Mouse (Mus musculus): ENCODE measurements at regions not wholly inside any gene's neighbourhood (a gene's known extent, or its start where the extent isn't known, plus 50 kb on each side); places are given as distances from the start of the nearest gene placed in this dataset.

DNA sequence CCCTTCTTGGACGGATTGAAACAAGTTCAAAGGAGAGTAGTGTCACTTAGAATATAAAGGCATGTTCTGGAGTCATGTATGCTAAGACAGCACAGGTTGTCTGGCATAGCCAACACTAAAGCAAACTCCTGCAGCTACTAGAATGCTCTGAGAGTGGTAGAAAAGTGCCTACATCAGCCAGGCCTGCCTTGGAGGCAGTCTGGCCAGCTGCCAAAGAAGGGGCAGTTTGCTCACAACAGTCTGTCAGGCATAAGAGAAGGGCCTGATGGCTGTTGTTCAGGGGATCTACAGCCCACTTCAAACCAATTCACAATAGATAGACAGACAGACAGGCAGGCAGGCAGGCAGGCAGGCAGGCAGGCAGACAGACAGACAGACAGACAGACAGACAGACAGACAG is 136.5 kb upstream of the Dap start:
- Histone ChIP-seq H3K27ac (ENCODE audit: insufficient read depth, low read depth, low read length) (no peak overlapping the region), H3K4me1 (ENCODE audit: control insufficient read depth, insufficient read depth, low read length) (peaks cover 5% of the 10 kb centered on the region), H3K4me3 (ENCODE audit: insufficient read depth, low read depth, low read length) (no peak overlapping the region)
- WGBS, result 70% methylated on average over 1 of the region's 1 CpGs
- TF ChIP-seq POLR2A (IDR thresholded peaks at IDR 0.05; ENCODE audit: insufficient read depth, low read depth, low read length), result no peak
- no peak for TF ChIP-seq CTCF (IDR thresholded peaks at IDR 0.05; ENCODE audit: insufficient read depth, low read depth, low read length)

DNA sequence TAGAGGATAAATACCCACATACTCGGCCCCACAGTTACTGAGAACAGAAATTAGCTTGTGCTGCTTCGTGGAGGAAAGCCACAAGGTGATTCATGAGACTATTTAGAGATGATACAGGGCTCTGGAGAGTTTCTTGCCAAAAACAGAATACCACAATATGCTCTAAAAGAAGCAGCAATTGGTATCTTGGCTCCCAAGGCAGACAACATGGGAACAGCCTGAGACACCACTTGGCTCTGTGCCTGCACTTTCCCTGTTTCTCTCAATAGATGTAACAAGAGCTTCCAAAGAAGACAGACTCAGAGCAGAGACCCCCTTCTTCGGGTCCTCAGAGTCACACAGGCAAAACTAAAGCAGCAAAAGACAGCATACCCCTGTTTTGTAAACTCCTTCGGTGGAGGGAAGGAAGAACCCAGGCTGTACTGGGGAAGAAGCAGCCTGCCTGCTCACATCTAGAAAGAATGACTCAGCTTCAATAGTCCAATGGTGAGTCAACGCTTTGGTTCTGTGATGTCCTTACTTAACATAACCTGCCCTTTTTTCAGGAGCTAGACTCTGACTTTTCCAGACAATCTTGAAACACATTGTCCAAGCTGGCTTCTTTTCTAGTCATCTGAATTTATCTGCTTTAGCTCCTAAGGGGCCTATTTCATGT is 132.1 kb upstream of the Dap start:
- H3K4me1 ChIP-seq (ENCODE audit: control insufficient read depth, insufficient read depth, low read length), result peaks cover 6% of the 10 kb centered on the region
- no peak overlapping the region for H3K4me3 ChIP-seq (ENCODE audit: insufficient read depth, low read depth, low read length)
- WGBS, result 15% methylated on average over 5 of the region's 5 CpGs
- peak overlapping the region; percentile 60 for H3K27ac ChIP-seq (ENCODE audit: insufficient read depth, low read depth, low read length)
- TF ChIP-seq CTCF (IDR thresholded peaks at IDR 0.05; ENCODE audit: insufficient read depth, low read depth, low read length) (no peak), POLR2A (IDR thresholded peaks at IDR 0.05; ENCODE audit: insufficient read depth, low read depth, low read length) (no peak)

GRCm38 (mm10) chr15:31096206-31096605 is 127.9 kb upstream of the Dap start:
- H3K4me3 ChIP-seq (ENCODE audit: insufficient read depth, low read depth, low read length), result no peak overlapping the region
- TF ChIP-seq POLR2A (IDR thresholded peaks at IDR 0.05; ENCODE audit: insufficient read depth, low read depth, low read length) (no peak), CTCF (IDR thresholded peaks at IDR 0.05; ENCODE audit: insufficient read depth, low read depth, low read length) (no peak)
- peaks cover 4% of the 10 kb centered on the region for H3K4me1 ChIP-seq (ENCODE audit: control insufficient read depth, insufficient read depth, low read length)
- no peak overlapping the region for H3K27ac ChIP-seq (ENCODE audit: insufficient read depth, low read depth, low read length)
- 96% methylated on average over 7 of the region's 7 CpGs for WGBS

DNA sequence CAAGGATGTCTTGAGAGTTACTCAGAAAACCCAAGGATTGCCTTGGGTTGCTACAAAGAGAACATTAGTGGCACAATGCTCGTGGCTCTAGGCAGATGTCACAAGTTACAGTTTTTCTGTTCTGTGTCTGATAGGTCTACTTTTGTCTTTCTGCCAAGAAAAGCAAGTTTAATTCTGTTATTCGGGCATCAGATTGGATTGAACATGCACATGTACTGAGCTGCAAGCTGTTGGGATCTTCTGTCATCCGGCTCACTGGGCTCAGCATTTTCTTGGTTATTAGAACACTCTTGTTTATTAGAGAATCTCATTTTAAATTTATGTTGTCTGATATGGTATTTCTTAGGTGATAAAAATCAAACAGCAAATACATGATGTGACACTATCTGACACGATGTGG is 126.8 kb upstream of the Dap start:
- no peak overlapping the region for H3K27ac ChIP-seq (ENCODE audit: insufficient read depth, low read depth, low read length)
- TF ChIP-seq CTCF (IDR thresholded peaks at IDR 0.05; ENCODE audit: insufficient read depth, low read depth, low read length) (no peak), POLR2A (IDR thresholded peaks at IDR 0.05; ENCODE audit: insufficient read depth, low read depth, low read length) (no peak)
- no peak overlapping the region for H3K4me3 ChIP-seq (ENCODE audit: insufficient read depth, low read depth, low read length)
- H3K4me1 ChIP-seq (ENCODE audit: control insufficient read depth, insufficient read depth, low read length), result peaks cover 2% of the 10 kb centered on the region; the same call in 1 of the 2 replicates
- WGBS, result 85% methylated on average over 4 of the region's 4 CpGs

DNA sequence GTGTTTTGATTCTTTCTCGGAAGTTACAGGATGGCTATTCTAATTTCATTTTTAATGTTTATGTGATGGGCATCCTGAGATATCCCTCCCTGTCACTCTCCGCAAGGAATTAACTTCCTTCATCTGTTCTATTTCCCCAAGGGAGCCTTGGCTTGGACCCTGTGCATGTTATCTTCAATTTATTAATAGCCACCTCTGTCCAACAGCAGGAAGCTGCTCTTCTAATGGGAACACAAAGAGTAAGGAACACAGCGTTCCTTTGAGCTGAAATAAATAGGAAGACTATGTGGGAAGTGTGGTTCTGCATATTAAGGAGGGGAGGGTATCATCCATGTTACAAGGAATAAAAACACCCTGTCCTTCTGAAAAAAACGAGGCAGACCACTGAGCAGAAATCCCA is 119.4 kb upstream of the Dap start:
- WGBS, result 72% methylated on average over 4 of the region's 4 CpGs
- no peak overlapping the region for H3K27ac ChIP-seq (ENCODE audit: insufficient read depth, low read depth, low read length)
- TF ChIP-seq POLR2A (IDR thresholded peaks at IDR 0.05; ENCODE audit: insufficient read depth, low read depth, low read length) (no peak), CTCF (IDR thresholded peaks at IDR 0.05; ENCODE audit: insufficient read depth, low read depth, low read length) (no peak)
- no peaks in the 10 kb centered on the region for H3K4me1 ChIP-seq (ENCODE audit: control insufficient read depth, insufficient read depth, low read length)
- H3K4me3 ChIP-seq (ENCODE audit: insufficient read depth, low read depth, low read length), result no peak overlapping the region

DNA sequence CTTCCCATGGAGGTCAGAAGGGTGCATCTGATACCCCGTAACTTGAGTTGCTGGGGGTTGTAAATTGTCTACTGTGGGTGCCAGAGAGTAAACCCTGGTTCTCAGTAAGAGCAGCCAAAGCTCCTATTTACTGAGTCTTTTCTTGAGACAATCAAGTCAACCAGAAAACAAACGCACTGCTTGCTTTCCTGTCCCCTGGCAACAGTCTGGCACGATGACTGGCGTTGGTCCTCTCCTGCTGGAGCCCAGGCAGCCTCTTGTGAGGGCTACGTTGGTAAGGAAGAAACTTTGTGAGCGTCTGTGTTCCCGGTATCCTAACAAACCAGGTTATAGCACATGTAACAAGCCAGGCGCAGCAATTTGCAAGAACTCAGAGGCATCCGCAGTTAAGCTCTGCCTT is 117.2 kb upstream of the Dap start:
- 59% methylated on average over 9 of the region's 9 CpGs for WGBS
- Histone ChIP-seq H3K4me1 (ENCODE audit: control insufficient read depth, insufficient read depth, low read length) (no peaks in the 10 kb centered on the region), H3K4me3 (ENCODE audit: insufficient read depth, low read depth, low read length) (no peak overlapping the region), H3K27ac (ENCODE audit: insufficient read depth, low read depth, low read length) (no peak overlapping the region)
- TF ChIP-seq CTCF (IDR thresholded peaks at IDR 0.05; ENCODE audit: insufficient read depth, low read depth, low read length), result no peak
- no peak for TF ChIP-seq POLR2A (IDR thresholded peaks at IDR 0.05; ENCODE audit: insufficient read depth, low read depth, low read length)

GRCm38 (mm10) chr15:31113216-31113615 is 110.9 kb upstream of the Dap start:
- Histone ChIP-seq H3K4me1 (ENCODE audit: control insufficient read depth, insufficient read depth, low read length) (no peaks in the 10 kb centered on the region), H3K4me3 (ENCODE audit: insufficient read depth, low read depth, low read length) (no peak overlapping the region), H3K27ac (ENCODE audit: insufficient read depth, low read depth, low read length) (no peak overlapping the region)
- no peak for TF ChIP-seq CTCF (IDR thresholded peaks at IDR 0.05; ENCODE audit: insufficient read depth, low read depth, low read length)
- TF ChIP-seq POLR2A (IDR thresholded peaks at IDR 0.05; ENCODE audit: insufficient read depth, low read depth, low read length), result no peak
- WGBS, result 92% methylated on average over 1 of the region's 1 CpGs

DNA sequence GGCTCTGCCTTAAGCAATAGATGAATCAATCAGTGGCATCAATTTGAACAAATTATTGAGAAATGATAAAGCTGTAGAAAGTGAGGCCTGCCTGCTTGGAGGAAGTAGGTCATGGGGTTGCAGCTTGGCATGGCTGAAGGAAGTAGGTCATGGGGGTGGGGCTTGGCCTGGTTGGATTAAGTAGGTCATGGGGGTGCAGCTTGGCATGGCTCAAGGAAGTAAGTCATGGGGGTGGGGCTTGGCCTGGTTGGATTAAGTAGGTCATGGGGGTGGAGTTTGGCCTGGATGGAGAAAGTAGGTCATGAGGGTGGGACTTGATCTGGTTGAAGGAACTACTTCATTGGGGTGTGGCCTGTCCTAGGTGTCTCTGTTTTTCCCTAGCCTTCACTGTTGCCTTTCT is 106.8 kb upstream of the Dap start:
- H3K4me3 ChIP-seq (ENCODE audit: insufficient read depth, low read depth, low read length), result no peak overlapping the region
- H3K4me1 ChIP-seq (ENCODE audit: control insufficient read depth, insufficient read depth, low read length), result peaks cover 5% of the 10 kb centered on the region
- TF ChIP-seq CTCF (IDR thresholded peaks at IDR 0.05; ENCODE audit: insufficient read depth, low read depth, low read length), result no peak
- H3K27ac ChIP-seq (ENCODE audit: insufficient read depth, low read depth, low read length), result no peak overlapping the region

GRCm38 (mm10) chr15:31120147-31120546 is 104.0 kb upstream of the Dap start:
- Histone ChIP-seq H3K4me3 (ENCODE audit: insufficient read depth, low read depth, low read length) (no peak overlapping the region), H3K27ac (ENCODE audit: insufficient read depth, low read depth, low read length) (no peak overlapping the region), H3K4me1 (ENCODE audit: control insufficient read depth, insufficient read depth, low read length) (peaks cover 5% of the 10 kb centered on the region)
- 23% methylated on average over 6 of the region's 6 CpGs for WGBS
- TF ChIP-seq POLR2A (IDR thresholded peaks at IDR 0.05; ENCODE audit: insufficient read depth, low read depth, low read length), result no peak
- no peak for TF ChIP-seq CTCF (IDR thresholded peaks at IDR 0.05; ENCODE audit: insufficient read depth, low read depth, low read length)

DNA sequence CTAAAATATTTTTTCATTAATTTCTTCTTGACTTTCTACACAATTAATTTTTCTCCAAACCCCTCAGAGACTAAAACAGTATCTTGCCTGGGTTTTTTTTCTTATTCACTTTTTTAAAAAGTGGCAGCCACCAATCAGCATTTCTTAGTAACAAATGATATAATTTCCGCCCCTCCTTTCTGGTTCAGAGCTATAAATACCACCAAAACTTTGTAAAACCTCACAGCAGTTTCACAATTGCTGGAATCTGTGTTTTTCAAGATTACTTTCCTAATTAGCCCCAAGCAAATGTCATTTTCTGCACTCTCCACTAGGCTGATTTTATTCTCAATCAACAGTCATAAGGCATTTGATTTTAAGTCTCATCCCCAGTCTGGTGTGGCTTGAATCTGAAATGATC is 98.3 kb upstream of the Dap start:
- H3K4me1 ChIP-seq (ENCODE audit: control insufficient read depth, insufficient read depth, low read length), result no peaks in the 10 kb centered on the region
- H3K27ac ChIP-seq (ENCODE audit: insufficient read depth, low read depth, low read length), result no peak overlapping the region
- no peak for TF ChIP-seq CTCF (IDR thresholded peaks at IDR 0.05; ENCODE audit: insufficient read depth, low read depth, low read length)
- TF ChIP-seq POLR2A (IDR thresholded peaks at IDR 0.05; ENCODE audit: insufficient read depth, low read depth, low read length), result no peak
- no peak overlapping the region for H3K4me3 ChIP-seq (ENCODE audit: insufficient read depth, low read depth, low read length)
- WGBS, result 84% methylated on average over 1 of the region's 1 CpGs
